Mouse (Mus musculus) kidney, postnatal 0 days (tissue): ENCODE measurements around the gene Erc2. TPM values are rescaled to one million over a fixed set of nuclear protein-coding genes. Genes with fewer than 3 reads are reported as not detected.

Experiments used
- ATAC-seq: fragments of 200-750 bp; cut with Nextera tagmentation; replicated peaks from 2 replicates; pipeline ENCODE4 v1.8.0; 2017; ENCODE audit warnings: low read depth, moderate number of reproducible peaks, moderate TSS enrichment, moderate library complexity; ENCODE audit not compliant: low FRiP score
- DNase-seq: peaks from one replicate; pipeline ENCODE4 v3.0.0-alpha.2; 2016; ENCODE audit warnings: low spot score
- H3K27ac ChIP-seq: fragments of 300-500 bp; sonication (generic); 2 replicates; pipeline ENCODE4 v1.5.1; 2014; ENCODE audit warnings: mild to moderate bottlenecking
- H3K27me3 ChIP-seq: fragments of 300-500 bp; sonication (generic); 2 replicates; pipeline ENCODE4 v1.6.1; 2014; ENCODE audit warnings: low read length, mixed read lengths; ENCODE audit not compliant: insufficient read depth
- H3K36me3 ChIP-seq: fragments of 300-500 bp; sonication (generic); 2 replicates; pipeline ENCODE4 v1.6.1; 2014; ENCODE audit warnings: low read length, mixed read lengths; ENCODE audit not compliant: insufficient read depth
- H3K4me1 ChIP-seq: fragments of 300-500 bp; sonication (generic); replicated peaks from 2 replicates; pipeline ENCODE4 v1.6.1; 2014; ENCODE audit warnings: antibody characterized with exemption, low read length, mixed read lengths; ENCODE audit not compliant: insufficient read depth
- H3K4me2 ChIP-seq: fragments of 300-500 bp; sonication (generic); 2 replicates; pipeline ENCODE4 v1.6.1; 2014; ENCODE audit warnings: mild to moderate bottlenecking, low read length, moderate library complexity, mixed read lengths
- H3K4me3 ChIP-seq: fragments of 300-500 bp; sonication (generic); replicated peaks from 2 replicates; pipeline ENCODE4 v1.5.1; 2014; ENCODE audit warnings: low read depth, low read length
- H3K9ac ChIP-seq: fragments of 300-500 bp; sonication (generic); 2 replicates; pipeline ENCODE4 v1.6.1; 2014; ENCODE audit warnings: low read depth, low read length
- H3K9me3 ChIP-seq: fragments of 300-500 bp; sonication (generic); replicated peaks from 2 replicates; pipeline ENCODE4 v1.6.1; 2016; ENCODE audit warnings: low read length, inconsistent platforms, mixed read lengths
- CTCF ChIP-seq: IDR thresholded peaks from 2 replicates; pipeline ENCODE4 v1.5.1; 2016; ENCODE audit warnings: antibody characterized with exemption, low read depth, mild to moderate bottlenecking, moderate library complexity
- WGBS: fragments of 180-500 bp; shearing (Covaris S2); extraction: QIAGEN DNeasy Blood & Tissue Kit; methylation state at CpG from one replicate; pipeline ENCODE4 v1.1.7; 2014; 5-methylcytosine and 5-hydroxymethylcytosine counted together
- polyA plus RNA-seq: library from polyadenylated mRNA; unstranded; fragments of >200 nt; fragmentation: Nextera tagmentation; extraction: Ambion mirVana; gene quantifications from 2 replicates; pipeline ENCODE4 v1.2.1, GENCODE M21; 2015

The Erc2 gene
- polyA plus RNA-seq, 1 experiment from 2014 or later: 6.8 TPM

DNA sequence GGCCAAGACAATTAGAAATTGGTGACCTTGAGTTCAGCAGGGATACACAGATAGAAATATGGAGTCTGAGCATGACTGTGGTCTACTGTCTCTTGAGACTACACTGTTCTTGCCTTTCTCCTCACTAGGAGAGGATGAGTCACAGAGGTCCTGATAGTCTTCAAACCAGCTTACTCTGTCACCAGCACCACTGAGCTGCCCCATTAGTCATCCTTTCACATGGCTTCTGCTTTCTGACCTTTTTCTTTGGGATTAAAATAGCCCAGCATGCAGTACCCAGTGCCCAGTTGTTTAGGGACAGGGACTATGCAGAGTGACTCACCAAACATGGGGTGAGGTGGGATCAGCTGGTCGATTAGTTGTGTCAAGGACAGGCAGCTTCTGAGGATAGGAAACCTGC lies 132.1 kb downstream of the Erc2 start:
- Histone ChIP-seq H3K36me3 (no peaks in the 10 kb centered on the region), H3K4me2 (no peak overlapping the region), H3K27ac (no peak overlapping the region), H3K27me3 (no peaks in the 10 kb centered on the region), H3K9ac (no peak overlapping the region), H3K4me1 (no peaks in the 10 kb centered on the region), H3K9me3 (no peaks in the 10 kb centered on the region), H3K4me3 (no peak overlapping the region)
- DNase-seq (no peak), ATAC-seq (no peak)
- WGBS: 79% methylated on average over 1 of the region's 1 CpGs
- TF ChIP-seq CTCF: no peak

DNA sequence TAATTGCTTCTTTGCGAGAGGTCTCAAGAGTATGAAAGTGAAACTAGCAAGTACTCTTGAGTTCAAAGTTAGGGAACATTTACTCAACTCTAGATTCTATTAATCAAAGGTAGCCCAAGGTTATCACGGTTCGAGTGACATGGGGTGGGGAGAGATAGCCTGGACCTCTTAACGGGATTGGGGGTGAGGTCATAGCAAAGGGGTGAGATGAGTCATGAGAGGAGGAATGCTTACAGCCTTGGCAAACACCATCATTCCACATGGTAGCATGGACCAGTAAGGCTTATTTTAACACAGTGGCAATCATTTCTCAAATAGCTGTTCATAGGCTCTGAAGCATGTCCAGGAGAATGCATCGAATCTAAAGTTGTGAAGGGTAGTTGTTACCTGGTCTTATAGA lies 134.7 kb downstream of the Erc2 start:
- no peak for TF ChIP-seq CTCF
- no peak for DNase-seq
- ATAC-seq: no peak

DNA sequence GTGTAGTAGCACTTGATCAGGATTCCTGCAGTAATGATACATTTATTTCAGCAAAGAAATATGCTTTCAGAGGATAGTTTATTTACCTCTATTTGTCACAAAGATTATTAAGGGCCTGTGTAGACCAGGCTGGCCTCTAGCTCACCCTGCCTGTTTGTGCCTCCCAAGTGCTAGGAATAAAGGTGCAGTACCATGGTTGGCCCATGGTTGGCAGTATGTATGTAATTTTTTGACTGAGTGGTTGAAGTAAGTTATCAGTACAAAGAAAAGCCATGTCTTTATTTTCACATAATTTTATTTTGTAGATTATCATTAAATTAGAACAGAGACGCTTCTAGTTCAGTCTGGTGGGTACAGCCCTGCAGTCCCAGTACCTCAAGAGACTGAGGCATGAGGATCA lies 136.0 kb downstream of the Erc2 start:
- H3K36me3 ChIP-seq: no peaks in the 10 kb centered on the region
- 94% methylated on average over 1 of the region's 1 CpGs for WGBS
- H3K27me3 ChIP-seq: no peaks in the 10 kb centered on the region
- H3K9me3 ChIP-seq: no peaks in the 10 kb centered on the region
- H3K4me3 ChIP-seq: no peak overlapping the region
- H3K4me2 ChIP-seq: no peak overlapping the region
- ATAC-seq: no peak
- peak; percentile 46; the same call in 1 of the 2 replicates for TF ChIP-seq CTCF
- H3K9ac ChIP-seq: no peak overlapping the region
- H3K4me1 ChIP-seq: no peaks in the 10 kb centered on the region
- DNase-seq: peak; percentile 6
- no peak overlapping the region for H3K27ac ChIP-seq

More for the DNA sequence above, 134.7 kb downstream of the Erc2 start:
- Histone ChIP-seq H3K36me3 (no peaks in the 10 kb centered on the region), H3K4me3 (no peak overlapping the region), H3K27me3 (no peaks in the 10 kb centered on the region), H3K27ac (no peak overlapping the region), H3K9me3 (no peaks in the 10 kb centered on the region), H3K4me2 (no peak overlapping the region), H3K9ac (no peak overlapping the region), H3K4me1 (no peaks in the 10 kb centered on the region)
- WGBS: 84% methylated on average over 5 of the region's 5 CpGs

DNA sequence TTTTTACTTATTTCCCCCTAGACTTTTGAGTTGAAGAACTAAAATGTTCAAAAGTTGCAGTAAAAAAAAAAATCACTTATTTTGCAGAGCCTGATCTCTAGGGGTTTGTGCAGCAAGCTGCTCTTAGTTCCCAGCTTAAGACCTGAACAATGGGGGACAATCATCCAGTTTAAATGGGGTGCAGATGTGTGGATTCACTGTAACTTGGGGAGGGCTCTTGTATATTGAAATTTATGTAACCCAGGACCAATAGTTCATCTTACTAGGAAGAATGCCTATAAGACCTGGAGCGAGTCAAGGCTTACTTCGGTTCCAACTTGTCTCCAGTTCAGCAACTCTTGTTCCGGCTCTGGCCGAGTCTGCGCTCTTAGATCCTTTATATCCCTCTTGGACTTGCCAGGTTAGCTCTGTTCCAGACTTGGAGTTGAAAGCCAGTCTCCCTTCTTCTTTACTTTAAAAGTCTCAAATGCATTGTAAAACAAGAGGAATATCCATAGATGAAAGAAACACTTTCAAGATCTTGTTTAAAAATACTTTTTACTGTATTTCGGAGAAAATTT lies 136.9 kb downstream of the Erc2 start:
- no peak overlapping the region for H3K27ac ChIP-seq
- no peak overlapping the region for H3K4me2 ChIP-seq
- ATAC-seq: no peak
- H3K36me3 ChIP-seq: no peaks in the 10 kb centered on the region
- H3K27me3 ChIP-seq: no peaks in the 10 kb centered on the region
- H3K9ac ChIP-seq: no peak overlapping the region
- no peak overlapping the region for H3K4me3 ChIP-seq
- no peak for DNase-seq
- no peak for TF ChIP-seq CTCF
- H3K9me3 ChIP-seq: no peaks in the 10 kb centered on the region
- WGBS: 84% methylated on average over 6 of the region's 6 CpGs
- H3K4me1 ChIP-seq: no peaks in the 10 kb centered on the region

DNA sequence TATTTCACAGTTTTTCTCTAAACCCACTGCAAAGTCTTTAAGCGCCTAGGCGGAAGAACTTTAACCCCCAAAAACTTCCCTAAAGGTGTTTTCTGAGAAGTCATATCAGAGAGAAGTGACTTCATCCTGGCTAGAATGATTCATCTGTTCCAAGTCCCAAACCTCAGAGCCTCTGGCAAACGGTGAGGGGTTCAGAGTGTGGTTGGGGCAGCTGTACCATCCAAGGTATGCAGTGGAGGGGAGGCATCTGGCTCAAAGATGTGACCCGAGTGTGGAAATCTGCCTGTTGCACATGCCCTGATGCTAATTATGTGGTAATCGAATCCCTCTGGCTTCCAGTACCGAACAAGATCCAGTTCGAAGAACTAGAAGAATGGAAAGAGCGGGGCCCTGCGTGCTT lies 137.8 kb downstream of the Erc2 start:
- Histone ChIP-seq H3K9ac (no peak overlapping the region), H3K36me3 (no peaks in the 10 kb centered on the region), H3K4me3 (no peak overlapping the region), H3K9me3 (no peaks in the 10 kb centered on the region), H3K27ac (no peak overlapping the region), H3K4me1 (no peaks in the 10 kb centered on the region), H3K27me3 (no peaks in the 10 kb centered on the region), H3K4me2 (no peak overlapping the region)
- ATAC-seq: no peak
- DNase-seq: no peak
- no peak for TF ChIP-seq CTCF
- WGBS: 86% methylated on average over 9 of the region's 9 CpGs

DNA sequence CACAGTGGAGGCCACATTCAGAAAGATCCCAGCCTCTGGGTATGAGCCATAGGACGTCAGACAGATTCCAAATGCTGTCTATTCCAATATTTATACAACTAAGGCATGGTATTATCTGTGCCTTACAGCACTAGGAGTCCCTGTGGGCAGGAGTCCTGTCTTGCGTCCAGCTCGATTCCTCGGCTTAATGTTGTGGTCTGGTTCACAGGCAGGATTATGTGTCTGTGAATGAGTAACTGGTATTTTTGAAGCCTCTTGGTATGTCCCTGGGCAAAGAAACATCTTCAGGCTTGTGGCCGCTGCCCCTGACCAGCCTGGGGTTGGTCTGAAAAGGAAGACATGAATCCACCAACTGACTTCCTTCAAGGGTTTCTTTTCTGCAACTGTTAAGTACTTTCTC lies 153.1 kb downstream of the Erc2 start:
- Histone ChIP-seq H3K9ac (no peak overlapping the region), H3K4me1 (no peaks in the 10 kb centered on the region), H3K27ac (no peak overlapping the region), H3K27me3 (no peaks in the 10 kb centered on the region), H3K4me2 (no peak overlapping the region), H3K4me3 (no peak overlapping the region), H3K36me3 (no peaks in the 10 kb centered on the region), H3K9me3 (no peaks in the 10 kb centered on the region)
- ATAC-seq (no peak), DNase-seq (no peak)
- no peak for TF ChIP-seq CTCF
- WGBS: 65% methylated on average over 5 of the region's 5 CpGs

DNA sequence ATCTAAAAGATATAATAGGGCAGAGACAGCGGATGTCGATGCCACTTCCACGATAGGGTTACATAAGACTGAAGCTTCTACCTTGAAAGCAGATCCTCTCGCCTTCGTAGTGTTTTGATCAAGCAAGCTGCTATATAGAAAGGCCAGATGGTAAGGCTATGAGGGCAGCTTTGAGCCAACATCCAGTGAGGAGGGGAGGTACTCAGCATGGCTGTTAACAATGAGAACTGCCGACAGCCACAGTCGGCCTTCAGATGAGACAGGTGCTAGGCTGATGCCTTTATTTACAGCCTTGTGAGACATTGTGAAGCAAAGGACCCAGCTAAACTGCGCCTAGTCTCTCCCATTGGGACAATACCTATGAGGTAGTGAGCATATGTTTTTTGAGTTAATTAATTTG lies 156.3 kb downstream of the Erc2 start:
- no peak overlapping the region for H3K27ac ChIP-seq
- no peak overlapping the region for H3K9ac ChIP-seq
- H3K9me3 ChIP-seq: no peaks in the 10 kb centered on the region
- no peak for ATAC-seq
- DNase-seq: no peak
- TF ChIP-seq CTCF: no peak
- H3K4me3 ChIP-seq: no peak overlapping the region
- WGBS: 79% methylated on average over 8 of the region's 8 CpGs
- no peaks in the 10 kb centered on the region for H3K27me3 ChIP-seq
- no peaks in the 10 kb centered on the region for H3K4me1 ChIP-seq
- H3K36me3 ChIP-seq: no peaks in the 10 kb centered on the region
- no peak overlapping the region for H3K4me2 ChIP-seq
